Mouse (Mus musculus) layer of hippocampus, adult 11-12 months (tissue): Measurements from ENCODE around the gene Rhpn2.
A peak's percentile ranks its signal among the peaks of the same experiment; 100 is the strongest.

ENCODE experiments used
- DNase-seq: peaks from one replicate; pipeline ENCODE4 v3.0.0; 2022; ENCODE audit warnings: low spot score

Gene Rhpn2

GRCm38 (mm10) chr7:35388694-35389093, 54.7 kb downstream of the Rhpn2 start:
- no peak for DNase-seq

- DNase-seq = no peak
Measured at GRCm38 (mm10) chr7:35392935-35393334, 59.0 kb downstream of the Rhpn2 start.

- DNase-seq = no peak
Measured at GRCm38 (mm10) chr7:35395734-35396456, 61.9 kb downstream of the Rhpn2 start.

GRCm38 (mm10) chr7:35396542-35397168, 62.7 kb downstream of the Rhpn2 start, which contains the start of the genes Faap24 and Cep89:
Faap24 (minus strand) TSS chr7:35396836.
Cep89 (plus strand) TSS chr7:35397035.
- DNase-seq = peak; percentile 98

GRCm38 (mm10) chr7:35401169-35401568, 67.2 kb downstream of the Rhpn2 start:
- DNase-seq = no peak

- DNase-seq = no peak
Measured at GRCm38 (mm10) chr7:35415226-35415625, 81.3 kb downstream of the Rhpn2 start.

GRCm38 (mm10) chr7:35415801-35416653, 82.1 kb downstream of the Rhpn2 start:
- no peak for DNase-seq

GRCm38 (mm10) chr7:35416654-35416948, 82.6 kb downstream of the Rhpn2 start:
- DNase-seq = no peak

- no peak for DNase-seq
Measured at GRCm38 (mm10) chr7:35423071-35423470, 89.1 kb downstream of the Rhpn2 start.

- DNase-seq = no peak
Measured at GRCm38 (mm10) chr7:35428146-35428545, 94.2 kb downstream of the Rhpn2 start.

GRCm38 (mm10) chr7:35435266-35435665, 101.3 kb downstream of the Rhpn2 start:
- no peak for DNase-seq
